In genomic region chr1:86265060-86265459, GRCm38 (mm10) we compare ENCODE assay signal across 17 mouse cellular contexts. TPM values are rescaled to one million over a fixed set of nuclear protein-coding genes. Genes with fewer than 3 reads are reported as not detected.
DNase-seq lines count a peak whose midpoint lies in the region; ATAC-seq lines count a peak whose summit lies in the region.
"Had no signal": no experiment of that assay in that cellular context is flagged by ENCODE, and none has a peak within 500 bp of the region (broad histone marks: within the 10 kb centered on the region; RNA-seq: fewer than 3 reads in every experiment).

No protein-coding gene starts in this region.

- DNase-seq in A20 (ENCODE audit: low read depth, low spot score): peak; percentile 41
- peak; percentile 31 for DNase-seq in CD4-positive helper T cell, adult 2 months (ENCODE audit: low read depth, low spot score)
- DNase-seq in thymus, postnatal 14 days: peak; percentile 45
- DNase-seq in kidney, postnatal 10 days: no peak
- DNase-seq in urinary bladder, postnatal 10 days (ENCODE audit: low spot score): no peak
- no peak for DNase-seq in retina, postnatal 1 day
- DNase-seq: adrenal gland, postnatal 10 days; cerebellum, adult 9-11 months; forebrain, postnatal 0 days; heart, postnatal 10 days; kidney, adult 2 months; kidney, postnatal 14 days; layer of hippocampus, postnatal 36 days; lung, postnatal 10 days; right cerebral cortex, postnatal 4 days had no signal

- ATAC-seq in inflammation-experienced regulatory T-cells, adult 6 months: peak; percentile 80
- ATAC-seq: forebrain, postnatal 0 days; midbrain, embryonic 16.5 days had no signal

RNA-seq across cellular contexts. Expression of gene B3gnt7, which starts 37.6 kb away (rescaled TPM):
- polyA plus RNA-seq in inflammation-experienced regulatory T-cells, adult 6 months (2017; shearing (Covaris generic)): not detected

Comparison
In these comparisons a context has a peak if more than half of its experiments do, and no peak if none do; other contexts are left out.
1. DNase-seq: peak in A20 (single experiment), CD4-positive helper T cell, adult 2 months (single experiment) and thymus, postnatal 14 days (single experiment); none in kidney, postnatal 10 days (single experiment), urinary bladder, postnatal 10 days (single experiment) and retina, postnatal 1 day (single experiment).